Mouse (Mus musculus) gastrocnemius, postnatal 4 days (tissue): ENCODE measurements around the gene Igsf21. TPM values are rescaled to one million over a fixed set of nuclear protein-coding genes. Genes with fewer than 3 reads are reported as not detected.

Experiments used
- DNase-seq, 2 experiments: peaks; one replicate each; pipeline ENCODE4 v3.0.0; 2021 to 2022; ENCODE audit warnings: low spot score in 2 of 2, mixed read lengths in 2 of 2
- total RNA-seq, 2 experiments: library from RNA; stranded (reverse); gene quantifications; 2 replicates each; pipeline ENCODE4 v1.2.3; 2021

Igsf21 gene
- total RNA-seq, 2 experiments from 2014 or later = 0.18 TPM; not detected in 1

DNA sequence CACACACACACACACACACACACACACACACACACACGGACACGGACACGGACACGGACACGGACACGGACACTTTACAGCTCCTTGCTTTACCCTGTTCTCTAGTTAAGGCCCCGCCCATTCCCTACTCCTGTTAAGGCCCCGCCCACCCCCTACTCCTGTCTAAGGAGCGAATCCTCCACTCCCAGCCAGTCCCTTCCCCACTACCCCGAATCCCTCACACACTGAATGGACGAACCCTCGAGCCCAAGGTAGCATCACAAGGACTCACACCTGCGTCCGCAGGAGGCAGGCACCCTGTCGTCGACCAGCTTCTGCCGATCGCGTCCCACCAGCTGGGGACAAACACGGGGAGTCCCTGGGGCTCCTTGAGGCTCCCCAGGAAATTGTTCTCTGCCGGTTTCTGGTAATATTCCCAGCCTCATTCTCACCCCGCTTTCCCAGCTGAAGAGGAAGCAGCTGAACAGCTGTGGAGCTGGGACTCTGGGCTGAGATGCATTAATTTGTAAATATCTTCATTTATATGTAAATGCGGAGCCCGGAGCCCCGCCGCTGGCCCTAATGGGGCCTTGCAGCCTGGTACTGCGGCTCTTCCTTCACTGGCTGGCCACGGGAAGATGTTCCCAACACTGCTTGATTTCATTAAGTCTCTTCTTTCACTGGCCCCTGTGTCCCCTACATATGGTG is 143.1 kb downstream of the Igsf21 start:
- DNase-seq = no peak

DNA sequence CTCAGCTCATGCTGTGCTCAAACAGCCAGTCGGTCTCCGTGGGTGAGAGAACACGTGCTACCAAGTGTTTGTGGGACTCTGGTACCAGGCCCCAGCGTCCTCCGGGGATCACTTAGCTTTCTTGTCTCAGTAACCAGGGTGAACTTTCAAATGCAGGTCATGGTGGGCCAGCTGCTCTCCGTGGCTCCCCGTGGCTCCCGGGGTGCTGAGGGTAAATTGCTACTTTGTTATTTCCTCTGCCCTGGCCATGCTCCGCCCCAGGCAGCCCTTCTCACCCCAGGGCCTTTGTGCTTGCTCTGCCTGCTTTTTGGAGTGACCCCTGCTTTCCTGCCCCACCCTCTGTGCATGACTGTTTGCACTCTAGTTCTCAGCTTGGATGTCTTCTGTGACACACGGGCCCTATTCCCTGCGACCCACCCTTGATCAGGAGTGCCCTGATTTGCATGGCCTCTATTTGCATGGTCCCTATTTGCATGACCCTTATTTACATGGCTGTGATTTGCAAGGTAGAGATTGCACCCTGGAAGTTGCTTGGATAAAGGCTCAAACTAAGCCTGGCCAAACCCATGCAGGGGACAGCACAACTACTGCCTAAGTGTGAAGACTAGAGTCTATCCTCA is 143.9 kb downstream of the Igsf21 start:
- DNase-seq = no peak

DNA sequence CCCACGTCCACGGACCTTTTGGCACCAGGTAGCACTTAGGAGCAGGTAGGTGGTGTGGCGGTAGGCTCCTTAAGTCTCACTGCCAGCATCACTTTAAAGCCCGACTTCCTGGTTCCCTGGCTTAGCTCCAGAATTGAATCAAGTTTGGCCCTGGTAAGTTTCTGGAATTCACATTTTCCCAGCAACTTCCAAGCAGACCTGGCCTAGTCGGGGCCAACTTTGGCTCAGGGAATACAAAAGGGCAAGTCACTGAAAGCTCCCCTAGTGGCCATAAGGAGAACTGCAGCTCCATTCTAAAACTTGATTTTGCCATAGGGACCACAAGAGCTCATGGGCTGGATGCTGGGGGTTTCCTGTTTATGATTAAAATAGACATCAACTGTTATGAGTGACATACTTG is 145.5 kb downstream of the Igsf21 start:
- DNase-seq = no peak

DNA sequence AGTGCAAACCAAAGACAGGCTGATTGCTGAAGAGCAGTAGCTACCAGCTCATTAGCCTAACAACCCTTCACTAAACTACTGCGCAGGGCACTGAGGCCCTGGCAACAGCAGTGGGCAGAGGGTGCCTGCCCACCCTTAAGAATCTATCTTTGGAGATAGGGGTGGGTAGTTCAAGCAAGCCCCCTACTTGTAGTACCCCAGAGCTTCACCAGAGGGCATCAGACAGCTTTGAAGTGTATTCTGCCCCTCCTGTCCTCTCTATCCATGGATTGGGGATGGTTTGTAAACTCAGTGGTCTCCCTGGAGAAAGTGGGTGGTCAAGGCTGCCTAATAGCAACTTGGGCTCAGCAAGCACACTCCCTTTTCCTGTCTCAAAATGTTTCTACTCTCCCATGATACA is 146.4 kb downstream of the Igsf21 start:
- no peak for DNase-seq

DNA sequence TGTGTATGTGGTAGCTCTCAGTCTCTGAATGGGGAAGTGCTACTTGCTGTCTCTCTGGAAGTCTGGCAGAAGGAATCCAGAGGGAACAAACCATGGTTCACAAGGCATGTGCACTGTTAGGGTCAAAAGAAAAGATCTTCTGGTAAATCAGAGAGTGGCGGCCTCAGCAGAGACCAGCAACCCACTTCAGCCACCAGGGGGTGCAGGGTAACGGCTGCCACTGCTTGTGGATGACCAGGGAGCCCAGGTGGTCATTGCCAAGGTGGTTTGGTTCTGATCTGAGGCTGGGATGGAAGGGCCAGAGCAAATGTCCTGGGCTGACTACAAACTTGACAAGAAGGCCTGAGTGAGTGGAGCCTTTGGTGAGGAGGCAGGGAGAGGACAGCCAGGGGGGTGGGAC is 150.3 kb downstream of the Igsf21 start:
- no peak for DNase-seq

DNA sequence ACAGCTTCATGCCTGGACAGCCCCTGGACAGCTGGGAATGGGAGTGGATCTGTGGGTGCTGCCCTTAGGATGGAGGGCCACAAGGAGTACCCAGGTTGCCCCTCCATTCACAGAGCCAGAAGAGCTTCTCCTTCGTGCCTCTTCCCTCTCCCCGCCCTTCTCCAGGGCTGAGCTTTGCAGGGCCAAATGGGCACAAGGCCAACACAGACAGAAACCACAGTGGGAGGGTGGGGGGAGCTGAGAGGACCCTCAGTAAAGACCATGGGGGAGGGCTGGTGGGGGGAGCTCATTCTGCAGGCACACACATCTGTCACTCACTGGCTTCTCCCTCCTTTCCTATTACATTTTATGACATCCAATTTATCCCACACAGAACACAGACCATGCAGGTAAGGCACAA is 151.7 kb downstream of the Igsf21 start:
- no peak for DNase-seq

DNA sequence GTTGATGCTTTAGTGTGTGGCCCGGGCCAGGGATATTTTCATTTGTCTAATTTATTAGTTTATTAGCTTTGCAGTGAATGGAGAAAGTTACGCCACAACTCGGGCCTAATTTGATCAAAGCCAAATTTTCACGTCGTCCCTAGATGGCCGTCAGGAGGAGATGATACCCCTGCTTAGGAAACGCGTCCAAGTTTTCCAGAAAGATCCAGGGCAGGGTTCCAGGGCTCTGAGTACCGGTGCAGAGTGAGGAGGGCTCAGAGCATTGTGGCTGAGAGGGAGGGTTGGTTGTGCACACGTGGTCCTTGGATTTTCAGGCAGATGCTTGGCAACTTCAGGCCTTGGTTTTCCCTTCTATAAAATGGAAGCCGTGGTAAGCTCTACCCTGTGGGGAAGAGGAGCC is 154.2 kb downstream of the Igsf21 start:
- no peak for DNase-seq

DNA sequence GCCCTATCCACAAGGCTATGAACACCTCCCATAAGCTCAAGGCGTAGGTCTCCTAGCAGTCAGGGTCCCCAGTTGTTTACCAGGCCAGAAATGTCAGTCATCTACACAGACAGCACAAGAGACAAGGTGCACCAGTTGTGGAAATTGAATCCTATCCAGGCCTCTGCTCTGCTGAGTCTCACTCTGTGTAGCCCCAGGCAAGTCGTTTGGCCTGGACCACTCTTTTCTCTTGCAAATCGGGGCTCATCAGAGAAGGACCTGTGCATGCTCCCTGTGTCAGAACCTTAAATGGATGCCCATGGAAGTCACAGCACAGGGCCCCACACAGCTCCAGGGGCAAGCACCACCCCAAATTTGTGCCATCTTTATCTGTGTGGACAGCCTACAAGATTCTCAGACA is 154.9 kb downstream of the Igsf21 start:
- no peak for DNase-seq

DNA sequence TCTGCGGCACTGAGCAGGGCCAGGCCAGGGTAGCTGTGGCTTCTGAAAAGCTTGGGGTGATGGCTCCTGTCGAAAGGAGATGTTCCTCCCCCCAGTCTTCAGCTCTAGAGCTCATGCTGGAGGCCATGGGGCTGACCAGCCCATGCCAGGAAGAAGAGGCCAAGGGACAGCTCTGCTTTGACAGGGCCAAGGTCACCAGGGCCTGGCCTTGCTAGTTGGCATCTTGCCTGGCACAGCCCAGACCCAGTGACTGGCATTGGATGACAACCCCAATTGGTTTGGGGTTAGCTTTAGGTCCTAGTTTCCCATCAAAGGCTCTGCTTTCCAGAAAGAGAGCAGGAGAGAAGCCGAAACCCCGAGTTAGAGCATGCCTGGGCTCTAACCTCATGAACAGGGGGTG is 156.9 kb downstream of the Igsf21 start:
- no peak for DNase-seq

DNA sequence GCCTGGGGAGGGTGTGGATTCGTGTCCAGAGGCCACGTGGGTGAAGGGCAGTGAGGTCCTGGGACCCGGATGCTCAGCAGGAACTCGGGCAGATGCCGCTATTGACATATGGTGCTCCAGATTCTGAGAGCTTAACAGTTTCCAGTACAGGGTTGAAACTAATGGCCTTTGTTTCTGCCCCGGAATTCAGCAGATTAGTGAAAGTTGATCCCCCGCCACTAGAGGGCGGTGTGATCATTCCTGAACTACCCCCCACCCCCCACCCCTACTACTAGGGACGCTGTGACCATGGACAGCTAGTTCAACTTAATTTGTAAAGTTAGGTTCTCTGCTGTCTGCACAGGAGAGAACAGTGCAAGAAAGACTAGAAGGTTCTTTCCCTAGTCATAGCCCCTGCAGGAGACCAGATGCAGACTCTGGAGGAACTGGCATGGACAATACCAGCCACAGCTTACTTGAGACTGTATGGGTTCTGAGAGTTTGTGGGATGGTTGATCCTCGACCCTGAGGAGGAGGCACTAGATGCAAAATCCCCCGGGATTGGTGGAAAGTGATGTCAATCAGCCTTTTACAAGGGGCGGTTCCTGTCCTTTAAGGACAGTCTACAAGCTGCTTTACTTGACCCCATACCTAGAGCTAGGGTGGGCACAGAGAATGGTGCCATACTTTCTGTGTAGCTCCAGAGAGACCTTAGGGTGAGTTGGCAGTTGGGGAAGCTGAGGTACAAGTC is 157.7 kb downstream of the Igsf21 start:
- no peak for DNase-seq

DNA sequence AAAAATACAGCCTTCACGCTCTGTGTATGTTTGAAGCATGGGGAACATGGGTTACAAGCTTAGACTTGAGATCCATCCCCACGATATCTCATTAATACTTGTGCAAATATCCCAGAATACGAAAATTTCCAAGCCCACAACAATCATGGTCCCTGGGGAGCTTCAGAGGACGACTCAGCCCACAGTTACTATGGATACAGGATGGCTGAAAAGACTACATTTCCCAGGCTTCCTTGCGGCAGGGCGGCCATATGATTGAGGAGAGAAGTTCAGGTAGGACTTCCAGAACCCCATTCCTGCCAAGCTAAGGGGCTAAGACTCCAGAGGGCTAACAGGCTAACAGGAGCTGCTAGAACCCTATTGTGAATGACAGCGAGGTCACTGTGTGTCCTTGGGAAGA is 160.4 kb downstream of the Igsf21 start:
- DNase-seq = no peak

DNA sequence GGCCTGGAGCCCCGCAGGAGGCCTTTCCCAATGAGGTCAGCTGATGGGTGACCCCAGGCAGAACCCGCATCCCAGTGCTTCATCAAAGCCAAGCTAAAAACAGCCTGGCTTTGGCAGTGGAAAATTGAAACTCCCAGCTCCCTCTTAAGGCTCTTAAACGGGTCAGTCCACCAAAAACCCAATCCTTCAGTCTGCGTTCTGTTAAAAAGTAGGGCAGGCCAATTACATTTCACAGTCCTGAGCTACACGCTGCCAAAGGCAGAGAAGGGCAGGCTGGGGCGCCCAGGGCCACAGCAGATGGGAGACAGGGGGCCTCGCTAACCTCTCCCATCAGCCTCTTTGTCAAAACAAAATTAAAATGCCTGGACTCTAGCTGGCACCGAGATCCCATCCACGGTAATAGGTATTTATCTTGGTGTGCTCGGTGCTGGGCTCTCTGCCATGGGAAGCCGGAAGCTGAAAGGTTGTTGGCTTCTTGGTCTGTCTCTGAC is 162.0 kb downstream of the Igsf21 start:
- no peak for DNase-seq

DNA sequence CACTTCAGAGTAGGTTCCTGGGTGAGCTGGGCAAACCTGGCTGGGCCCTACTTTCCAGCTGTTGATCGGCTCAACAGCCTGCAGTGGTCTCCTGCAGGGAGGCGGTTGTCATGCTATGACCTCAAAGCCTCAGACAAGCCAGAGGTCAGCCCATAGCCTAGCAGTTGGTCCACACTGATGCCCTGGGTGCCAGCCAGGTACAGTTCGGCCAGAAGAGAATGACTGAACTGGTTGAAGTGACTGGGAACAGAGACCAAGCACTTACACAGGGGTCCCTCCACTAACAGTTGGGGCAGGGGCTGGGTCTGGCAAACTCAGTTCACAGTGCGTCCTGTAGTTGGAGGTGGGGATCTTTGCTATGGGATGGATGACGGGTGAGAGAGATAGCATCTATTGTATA is 162.5 kb downstream of the Igsf21 start:
- no peak for DNase-seq

DNA sequence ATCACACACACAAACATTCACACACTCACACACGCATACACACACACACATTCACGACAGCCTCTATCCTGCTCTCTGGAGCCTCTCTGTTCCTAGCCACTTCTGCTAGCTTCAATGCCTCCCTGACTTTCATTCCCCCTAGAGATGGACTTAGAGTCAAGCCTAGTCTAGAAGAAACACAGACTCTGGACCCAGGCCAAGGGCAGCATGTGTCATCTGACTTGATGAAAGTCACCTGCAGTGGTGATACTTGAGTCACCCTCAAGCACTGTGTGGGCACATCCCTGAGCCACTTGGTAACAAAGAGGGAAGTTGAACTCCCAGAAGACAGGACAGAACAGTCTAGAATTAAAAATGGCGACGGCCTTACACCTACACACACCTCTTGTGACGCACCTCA is 168.2 kb downstream of the Igsf21 start:
- no peak for DNase-seq

DNA sequence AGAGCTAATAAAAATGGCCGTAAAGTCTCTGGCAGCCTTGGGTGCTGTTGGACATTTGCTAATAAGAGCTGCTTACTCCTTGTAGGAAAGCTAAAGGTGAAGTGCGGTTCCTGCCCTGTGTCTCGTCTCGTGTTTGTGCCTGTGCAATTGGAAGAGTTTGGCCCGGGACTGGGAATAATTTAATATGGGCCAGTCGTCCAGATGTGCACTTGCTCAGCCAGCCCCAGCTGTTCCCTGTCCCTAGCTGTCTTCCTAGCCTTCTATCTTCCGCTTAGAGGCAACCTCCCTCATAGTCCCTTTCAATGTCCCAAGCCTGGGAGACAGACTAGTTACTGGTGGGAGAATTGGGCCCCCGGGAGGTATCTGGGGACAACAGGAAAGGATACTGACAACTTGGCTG is 169.0 kb downstream of the Igsf21 start:
- DNase-seq = no peak

DNA sequence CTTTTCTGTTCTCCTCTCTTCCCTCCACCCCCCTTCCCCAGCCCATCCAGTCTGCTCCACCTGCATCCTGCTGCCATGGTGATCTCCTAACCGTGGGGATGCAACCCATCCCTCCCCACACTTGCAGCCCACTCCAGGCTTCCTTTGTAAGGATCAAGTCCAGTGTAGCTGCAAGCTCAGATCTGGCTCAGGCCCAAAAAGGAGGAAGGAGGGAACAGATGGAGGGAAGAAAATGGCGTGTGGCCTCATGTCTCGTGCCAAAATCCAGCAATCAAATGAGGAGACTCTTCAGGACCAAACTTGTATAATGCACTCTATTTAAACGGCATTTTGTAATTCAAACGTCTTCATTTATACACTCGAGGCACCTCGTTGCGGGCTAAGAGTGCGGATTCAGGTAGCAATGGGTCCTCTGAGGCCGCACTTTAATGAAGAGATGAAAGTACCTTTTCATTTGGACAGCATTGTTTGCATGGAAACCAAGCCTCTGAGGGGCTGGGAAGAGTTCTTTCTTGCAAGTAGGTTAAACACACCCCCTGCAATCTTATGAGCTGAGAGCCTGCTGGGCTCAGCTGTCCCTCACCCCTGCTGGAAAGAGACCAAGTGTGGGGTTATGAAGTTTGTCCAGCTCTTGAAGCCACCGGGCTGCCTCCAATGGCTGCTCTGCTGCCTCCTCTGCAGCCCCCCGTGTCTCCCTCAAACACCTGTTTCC is 169.6 kb downstream of the Igsf21 start:
- DNase-seq = no peak

DNA sequence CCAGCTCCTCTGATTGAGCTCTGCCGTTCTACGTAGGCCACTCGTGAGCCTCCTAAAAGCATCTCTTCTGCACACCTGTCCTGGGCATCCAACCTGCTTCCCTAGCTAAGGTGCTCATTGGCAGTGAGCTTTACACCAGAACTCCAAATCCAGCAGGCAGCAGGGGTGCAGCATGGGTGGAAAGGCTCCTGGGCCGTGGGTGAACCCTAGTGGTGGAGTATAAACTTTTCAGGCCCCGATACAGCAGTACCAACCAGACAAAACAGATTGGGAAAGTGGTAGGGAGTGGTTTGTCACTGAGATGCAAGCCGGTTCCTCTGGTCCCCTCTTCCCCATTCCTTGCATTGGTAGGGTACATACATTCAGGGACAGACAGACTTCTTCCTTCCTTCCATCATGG is 170.2 kb downstream of the Igsf21 start:
- DNase-seq = no peak

DNA sequence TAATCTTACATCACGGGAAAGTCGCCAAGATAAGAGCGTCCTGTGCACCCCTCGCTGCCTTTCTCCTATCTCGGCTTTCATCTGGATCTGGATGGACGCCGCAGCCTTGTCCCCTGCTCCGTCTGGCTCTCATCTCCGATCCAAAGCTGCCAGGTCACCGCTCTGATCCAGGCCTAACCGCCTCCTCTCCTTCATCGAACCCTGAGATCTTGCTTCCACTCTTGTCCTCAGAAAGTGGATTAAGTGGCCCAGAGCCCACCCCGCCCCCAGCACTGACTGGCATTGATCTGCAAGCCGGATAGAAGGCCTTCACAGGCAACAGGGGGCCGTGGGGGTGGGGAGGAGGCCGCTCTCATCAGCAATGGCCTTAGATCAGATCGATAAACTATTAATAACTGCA is 175.5 kb downstream of the Igsf21 start:
- DNase-seq = no peak

DNA sequence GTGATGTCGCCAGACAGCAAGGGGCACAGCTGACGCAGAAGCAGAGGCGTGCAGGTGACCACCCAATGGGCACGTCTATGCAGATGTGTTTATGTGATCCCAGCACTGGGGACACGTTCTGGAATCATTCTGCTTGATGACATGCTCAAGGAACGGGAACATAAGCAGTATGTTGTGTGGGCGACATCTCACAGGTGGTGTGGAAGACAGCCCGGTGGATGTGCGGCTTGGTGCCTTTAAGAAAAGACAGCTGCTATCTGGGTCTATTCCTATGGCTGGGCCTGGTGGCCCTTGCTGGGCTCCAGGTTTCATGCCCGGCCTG is 176.3 kb downstream of the Igsf21 start:
- no peak for DNase-seq

DNA sequence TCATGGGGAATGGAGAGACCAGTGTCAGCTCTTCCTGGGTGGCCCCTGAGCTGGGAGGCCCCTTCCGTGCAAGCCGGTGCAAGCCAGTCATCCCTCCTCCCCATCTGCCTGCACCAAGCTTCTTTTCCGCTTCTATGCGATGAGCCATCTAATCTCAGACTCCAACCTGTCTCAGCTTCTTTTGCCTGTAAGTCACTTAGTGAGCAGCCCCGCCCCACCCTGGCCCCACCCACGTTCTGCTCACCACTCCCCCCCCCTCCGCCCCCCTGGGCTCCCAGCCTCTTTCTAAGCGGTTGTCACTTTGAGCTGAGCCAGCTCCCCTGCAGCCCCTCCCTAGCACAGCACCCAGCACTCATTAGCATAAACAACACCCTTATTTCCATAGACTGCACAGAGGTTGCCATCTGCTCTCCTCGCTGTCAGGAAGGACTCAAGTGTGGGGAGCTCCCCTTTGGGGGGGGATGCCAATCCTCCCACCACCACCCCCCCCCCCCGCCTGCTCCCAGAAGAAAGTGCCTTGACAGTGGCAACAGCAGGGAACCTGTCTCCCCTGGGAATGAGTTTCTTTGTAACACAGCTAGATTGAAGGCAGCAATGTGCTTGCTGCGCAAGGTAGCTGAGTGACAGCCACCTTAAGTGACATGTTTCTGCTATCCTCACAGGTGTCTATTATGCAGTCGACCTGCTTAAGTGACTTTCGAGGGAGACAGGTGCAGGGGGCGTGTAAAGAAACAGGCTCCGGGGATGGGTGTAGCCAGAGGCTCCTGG is 176.8 kb downstream of the Igsf21 start:
- DNase-seq = no peak

DNA sequence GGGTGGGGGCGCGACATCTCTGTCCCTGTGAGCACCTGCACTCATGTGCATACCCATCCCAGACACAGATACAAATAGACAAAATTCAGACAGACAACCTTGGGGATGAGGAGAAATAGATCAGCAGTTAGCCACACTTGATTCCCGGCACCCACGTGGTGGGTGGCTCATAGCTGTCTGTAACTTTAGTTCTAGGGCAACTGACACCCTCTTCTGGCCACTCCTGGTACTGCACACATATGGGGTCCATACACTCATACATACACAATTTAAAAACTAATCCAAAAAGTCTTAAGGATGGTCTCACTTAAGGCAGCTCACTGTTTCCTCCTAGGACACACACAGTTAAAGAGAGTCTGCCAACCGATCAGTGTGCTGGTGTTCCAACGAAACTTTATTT is 178.1 kb downstream of the Igsf21 start:
- no peak for DNase-seq
